Comparison of ENCODE assay signal across 8 mouse cellular contexts in the genomic region with DNA sequence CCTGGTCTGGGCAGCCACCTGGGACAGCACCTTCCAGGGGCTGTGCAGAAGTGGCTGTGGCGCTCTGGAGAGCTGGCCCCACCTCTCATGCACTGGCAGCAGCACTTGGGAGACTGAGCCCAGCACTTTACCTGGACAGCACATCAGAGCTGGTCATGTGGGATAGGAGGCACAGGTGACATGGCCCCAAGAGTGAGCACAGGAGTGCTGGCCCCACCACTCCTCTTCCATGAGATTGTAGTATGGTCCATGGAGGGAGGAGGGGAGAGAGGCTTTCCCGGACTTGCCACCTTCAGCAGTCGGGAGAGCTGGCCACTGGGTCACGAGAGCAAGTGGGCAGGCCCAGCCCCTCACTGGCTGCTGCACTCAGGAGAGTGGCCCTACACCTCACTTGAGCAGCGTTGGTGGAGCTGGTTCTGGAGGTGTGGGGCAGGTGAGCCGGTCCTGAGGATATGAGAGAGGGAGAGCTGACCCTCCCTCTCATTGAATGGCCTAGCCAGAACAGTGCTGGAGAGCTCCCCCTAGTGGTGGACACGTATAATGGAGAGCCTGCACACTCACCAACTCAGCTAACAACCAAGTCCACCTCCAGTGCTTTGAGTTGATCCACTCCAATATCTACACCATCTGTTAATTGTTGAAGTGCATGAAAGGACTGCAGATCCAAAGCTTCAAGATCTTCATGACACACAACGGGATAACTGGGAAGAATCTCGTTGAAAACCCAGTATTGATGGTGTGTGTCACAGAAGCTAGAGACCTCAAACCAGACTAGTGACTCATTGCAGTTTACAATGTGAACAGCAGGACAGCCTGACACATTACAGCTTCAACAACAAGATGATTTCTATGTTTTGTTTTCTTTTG. TPM values are rescaled to one million over a fixed set of nuclear protein-coding genes. Genes with fewer than 3 reads are reported as not detected.
DNase-seq lines count a peak whose midpoint lies in the region; ATAC-seq and TF ChIP-seq lines count a peak whose summit lies in the region.

No protein-coding gene starts in this region.

- H3K4me1 ChIP-seq in ES-Bruce4 (ENCODE audit: control insufficient read depth, insufficient read depth, low read length): no peaks in the 10 kb centered on the region
- H3K4me1 ChIP-seq in heart, postnatal 0 days (ENCODE audit: control insufficient read depth, insufficient read depth): no peaks in the 10 kb centered on the region
- no peaks in the 10 kb centered on the region for H3K4me1 ChIP-seq in midbrain, embryonic 14.5 days (ENCODE audit: control insufficient read depth, insufficient read depth, low read length)

- peak; percentile 84 for TF ChIP-seq CTCF in ES-Bruce4 (IDR thresholded peaks at IDR 0.05; ENCODE audit: low read depth, low read length)
- TF ChIP-seq CTCF in heart, postnatal 0 days (IDR thresholded peaks at IDR 0.05; ENCODE audit: low read depth): peak; percentile 49

- intact Hi-C loops in left cerebral cortex, postnatal 4 days (cut with DNase I): loop anchor here (10.0 kb wide), 1 partner anchor 152 kb away; no protein-coding TSS in a partner anchor

- TF ChIP-seq EP300 in ES-Bruce4 (IDR thresholded peaks at IDR 0.05; ENCODE audit: insufficient read depth, low read depth, low read length): no peak
- no peak for TF ChIP-seq EP300 in heart, postnatal 0 days (IDR thresholded peaks at IDR 0.05; ENCODE audit: low read depth)

- no peaks in the 10 kb centered on the region for H3K27me3 ChIP-seq in ES-Bruce4 (ENCODE audit: control insufficient read depth, insufficient read depth, low read length, poor library complexity, severe bottlenecking)
- H3K27me3 ChIP-seq in heart, postnatal 0 days (ENCODE audit: control insufficient read depth, insufficient read depth, low read length): no peaks in the 10 kb centered on the region
- no peaks in the 10 kb centered on the region for H3K27me3 ChIP-seq in midbrain, embryonic 14.5 days (ENCODE audit: control insufficient read depth, insufficient read depth, low read length)

- TF ChIP-seq POLR2A in ES-Bruce4 (IDR thresholded peaks at IDR 0.05; ENCODE audit: insufficient read depth, low read length): no peak

- peaks cover 3% of the 10 kb centered on the region; the same call in 1 of the 2 replicates for H3K9me3 ChIP-seq in ES-Bruce4 (replicated peaks; ENCODE audit: control insufficient read depth, insufficient read depth, low read length, poor library complexity, severe bottlenecking)
- no peaks in the 10 kb centered on the region for H3K9me3 ChIP-seq in heart, postnatal 0 days (replicated peaks; ENCODE audit: control insufficient read depth, low read length)
- no peaks in the 10 kb centered on the region for H3K9me3 ChIP-seq in midbrain, embryonic 14.5 days (ENCODE audit: control insufficient read depth, low read length)

- H3K4me3 ChIP-seq in ES-Bruce4 (ENCODE audit: low read depth, low read length): no peak overlapping the region
- no peak overlapping the region for H3K4me3 ChIP-seq in heart, postnatal 0 days (ENCODE audit: low read depth, low read length)
- H3K4me3 ChIP-seq in midbrain, embryonic 14.5 days (replicated peaks; ENCODE audit: low read depth, low read length): no peak overlapping the region

- DNase-seq in heart, adult 18-20 months: peak; percentile 47 to 71
- DNase-seq in heart, adult 8-10 months (ENCODE audit: low spot score): no peak
- DNase-seq in cerebellum, adult 9-11 months: peak; percentile 9
- no peak for DNase-seq in heart, postnatal 0 days (ENCODE audit: low spot score)
- DNase-seq in left cerebral cortex, postnatal 4 days: peak; percentile 37
- peak; percentile 57 for DNase-seq in midbrain, embryonic 14.5 days
- peak; percentile 63 for DNase-seq in testis, postnatal 10 days (ENCODE audit: low spot score)

- ATAC-seq in heart, postnatal 0 days (ENCODE audit: insufficient read depth, low read depth): no peak; the same call in 1 of the 2 replicates
- peak; percentile 27; the same call in 1 of the 2 replicates for ATAC-seq in midbrain, embryonic 14.5 days (ENCODE audit: low FRiP score, low TSS enrichment)

- 66% methylated on average over 9 of the region's 9 CpGs for WGBS in heart, postnatal 0 days
- 63% methylated on average over 9 of the region's 9 CpGs for WGBS in midbrain, embryonic 14.5 days

- H3K9ac ChIP-seq in ES-Bruce4 (ENCODE audit: low read depth, poor library complexity, severe bottlenecking): no peak overlapping the region
- H3K9ac ChIP-seq in heart, postnatal 0 days (replicated peaks; ENCODE audit: low read depth, low read length): no peak overlapping the region
- H3K9ac ChIP-seq in midbrain, embryonic 14.5 days (replicated peaks; ENCODE audit: low read length): no peak overlapping the region

- H3K4me2 ChIP-seq in heart, postnatal 0 days (ENCODE audit: low read depth, low read length): no peak overlapping the region
- H3K4me2 ChIP-seq in midbrain, embryonic 14.5 days (ENCODE audit: low read length): no peak overlapping the region

- no peak overlapping the region for H3K27ac ChIP-seq in ES-Bruce4 (ENCODE audit: insufficient read depth, low read length)
- H3K27ac ChIP-seq in heart, postnatal 0 days (ENCODE audit: low read depth): no peak overlapping the region
- H3K27ac ChIP-seq in midbrain, embryonic 14.5 days (replicated peaks; ENCODE audit: low read depth, low read length): no peak overlapping the region

- no peaks in the 10 kb centered on the region for H3K36me3 ChIP-seq in ES-Bruce4 (ENCODE audit: control insufficient read depth, insufficient read depth, low read length, poor library complexity, severe bottlenecking)
- no peaks in the 10 kb centered on the region for H3K36me3 ChIP-seq in heart, postnatal 0 days (replicated peaks; ENCODE audit: control insufficient read depth, insufficient read depth, low read length)
- no peaks in the 10 kb centered on the region for H3K36me3 ChIP-seq in midbrain, embryonic 14.5 days (ENCODE audit: control insufficient read depth, insufficient read depth, low read length)

RNA-seq across cellular contexts. Expression of a gene that starts 16.3 kb away (rescaled TPM):
- total RNA-seq in heart, adult 18-20 months (2021): 1 to 10 TPM in 1 of 2 experiments, under 1 TPM in 1; 0.30 to 2.9 TPM
- 1 to 10 TPM in 1 of 4 experiments, under 1 TPM in 3; 0.19 to 1.5 (median 0.33) TPM for total RNA-seq in heart, adult 8-10 months (2022)
- not detected in 2 replicates for polyA plus RNA-seq in ES-Bruce4 (2011; ENCODE audit: insufficient read depth, insufficient read length, low read depth, missing spikeins)
- total RNA-seq in heart, postnatal 0 days (2014; rRNA removed; ENCODE audit: low replicate concordance): 0.89 TPM in 1 of 2 replicates, not detected in the other
- not detected in 2 replicates for polyA plus RNA-seq in heart, postnatal 0 days (2015; fragmentation: Nextera tagmentation; extraction: Ambion mirVana)
- under 1 TPM in 1 of 2 experiments, not detected in 1; 0.30 TPM for total RNA-seq in left cerebral cortex, postnatal 4 days (2021)
- not detected in 2 replicates for polyA plus RNA-seq in midbrain, embryonic 14.5 days (2014; fragmentation: Nextera tagmentation; extraction: Ambion mirVana)

RNA-seq across cellular contexts. Expression of a gene that starts 55.9 kb away (rescaled TPM):
- total RNA-seq in heart, adult 18-20 months (2021): 10 to 100 TPM; 17.5 to 20.4 TPM
- total RNA-seq in heart, adult 8-10 months (2022): 10 to 100 TPM; 15.0 to 17.4 (median 15.8) TPM
- 64.8 and 67.7 TPM in 2 replicates for polyA plus RNA-seq in ES-Bruce4 (2011; ENCODE audit: insufficient read depth, insufficient read length, low read depth, missing spikeins)
- total RNA-seq in heart, postnatal 0 days (2014; rRNA removed; ENCODE audit: low replicate concordance): 12.6 and 28.8 TPM in 2 replicates
- 2.8 and 3.4 TPM in 2 replicates for polyA plus RNA-seq in heart, postnatal 0 days (2015; fragmentation: Nextera tagmentation; extraction: Ambion mirVana)
- total RNA-seq in left cerebral cortex, postnatal 4 days (2021): 10 to 100 TPM; 37.1 to 38.9 TPM
- 12.5 and 13.2 TPM in 2 replicates for polyA plus RNA-seq in midbrain, embryonic 14.5 days (2014; fragmentation: Nextera tagmentation; extraction: Ambion mirVana)

RNA-seq across cellular contexts. Expression of a gene that starts 57.5 kb away (rescaled TPM):
- 100 to 1,000 TPM; 127 to 137 TPM for total RNA-seq in heart, adult 18-20 months (2021)
- 100 to 1,000 TPM; 117 to 175 (median 143) TPM for total RNA-seq in heart, adult 8-10 months (2022)
- 30.9 and 31.7 TPM in 2 replicates for polyA plus RNA-seq in ES-Bruce4 (2011; ENCODE audit: insufficient read depth, insufficient read length, low read depth, missing spikeins)
- total RNA-seq in heart, postnatal 0 days (2014; rRNA removed; ENCODE audit: low replicate concordance): 82.7 and 125 TPM in 2 replicates
- 50.2 and 51.4 TPM in 2 replicates for polyA plus RNA-seq in heart, postnatal 0 days (2015; fragmentation: Nextera tagmentation; extraction: Ambion mirVana)
- 10 to 100 TPM; 59.8 to 61.2 TPM for total RNA-seq in left cerebral cortex, postnatal 4 days (2021)
- polyA plus RNA-seq in midbrain, embryonic 14.5 days (2014; fragmentation: Nextera tagmentation; extraction: Ambion mirVana): 53.5 and 55.0 TPM in 2 replicates

Comparison
In these comparisons a context has a peak if more than half of its experiments do, and no peak if none do; other contexts are left out.
1. DNase-seq: peak in heart, adult 18-20 months (2 of 2), cerebellum, adult 9-11 months (single experiment), left cerebral cortex, postnatal 4 days (single experiment), midbrain, embryonic 14.5 days (single experiment) and testis, postnatal 10 days (single experiment); none in heart, adult 8-10 months (single experiment) and heart, postnatal 0 days (single experiment).